Mouse (Mus musculus): ENCODE data around the gene Arhgef12. TPM values are rescaled to one million over a fixed set of nuclear protein-coding genes. Genes with fewer than 3 reads are reported as not detected.

Arhgef12 gene
- polyA plus RNA-seq, 1 experiment from 2014 or later: 13.0 TPM

- H3K27me3 ChIP-seq (ENCODE audit: insufficient read depth, low read length): no peaks in the 10 kb centered on the region
- ATAC-seq (ENCODE audit: low FRiP score, low TSS enrichment): no peak
- H3K4me1 ChIP-seq (ENCODE audit: insufficient read depth, low read length): peaks cover 38% of the 10 kb centered on the region
- no peak overlapping the region; the same call in 1 of the 2 replicates for H3K4me2 ChIP-seq (replicated peaks; ENCODE audit: low read depth, low read length)
- no peak overlapping the region for H3K4me3 ChIP-seq (ENCODE audit: low read length)
- WGBS: 76% methylated on average over 2 of the region's 2 CpGs
- H3K27ac ChIP-seq (ENCODE audit: low read length): 0 out of 2 replicates have a peak overlapping the region, but pooled peaks have one; percentile 52
- no peak overlapping the region for H3K9ac ChIP-seq (replicated peaks; ENCODE audit: low read length)
- no peaks in the 10 kb centered on the region for H3K36me3 ChIP-seq (ENCODE audit: insufficient read depth, low read length)
- no peaks in the 10 kb centered on the region for H3K9me3 ChIP-seq (ENCODE audit: low read length)
Observed at GRCm38 (mm10) chr9:43070153-43070552, 36.9 kb downstream of the Arhgef12 start.

GRCm38 (mm10) chr9:43067896-43068295 is 39.1 kb downstream of the Arhgef12 start:
- H3K27ac ChIP-seq (ENCODE audit: low read length): no peak overlapping the region
- no peaks in the 10 kb centered on the region for H3K9me3 ChIP-seq (ENCODE audit: low read length)
- ATAC-seq (ENCODE audit: low FRiP score, low TSS enrichment): no peak
- no peaks in the 10 kb centered on the region for H3K36me3 ChIP-seq (ENCODE audit: insufficient read depth, low read length)
- no peaks in the 10 kb centered on the region for H3K27me3 ChIP-seq (ENCODE audit: insufficient read depth, low read length)
- no peak overlapping the region for H3K4me3 ChIP-seq (ENCODE audit: low read length)
- H3K4me1 ChIP-seq (ENCODE audit: insufficient read depth, low read length): peaks cover 38% of the 10 kb centered on the region
- H3K4me2 ChIP-seq (replicated peaks; ENCODE audit: low read depth, low read length): no peak overlapping the region
- WGBS: 60% methylated on average over 3 of the region's 3 CpGs
- H3K9ac ChIP-seq (replicated peaks; ENCODE audit: low read length): no peak overlapping the region

GRCm38 (mm10) chr9:43065231-43065630 is 41.8 kb downstream of the Arhgef12 start:
- no peak for ATAC-seq (ENCODE audit: low FRiP score, low TSS enrichment)
- Histone ChIP-seq H3K4me2 (replicated peaks; ENCODE audit: low read depth, low read length) (no peak overlapping the region), H3K27ac (ENCODE audit: low read length) (no peak overlapping the region), H3K36me3 (ENCODE audit: insufficient read depth, low read length) (no peaks in the 10 kb centered on the region), H3K9ac (replicated peaks; ENCODE audit: low read length) (no peak overlapping the region), H3K9me3 (ENCODE audit: low read length) (no peaks in the 10 kb centered on the region), H3K4me1 (ENCODE audit: insufficient read depth, low read length) (peaks cover 22% of the 10 kb centered on the region), H3K27me3 (ENCODE audit: insufficient read depth, low read length) (no peaks in the 10 kb centered on the region), H3K4me3 (ENCODE audit: low read length) (no peak overlapping the region)
- 74% methylated on average over 4 of the region's 4 CpGs for WGBS

GRCm38 (mm10) chr9:43061545-43061944 is 45.5 kb downstream of the Arhgef12 start:
- 71% methylated on average over 1 of the region's 1 CpGs for WGBS
- no peaks in the 10 kb centered on the region for H3K9me3 ChIP-seq (ENCODE audit: low read length)
- no peaks in the 10 kb centered on the region for H3K36me3 ChIP-seq (ENCODE audit: insufficient read depth, low read length)
- no peak overlapping the region for H3K27ac ChIP-seq (ENCODE audit: low read length)
- no peaks in the 10 kb centered on the region for H3K27me3 ChIP-seq (ENCODE audit: insufficient read depth, low read length)
- H3K4me1 ChIP-seq (ENCODE audit: insufficient read depth, low read length): 0 out of 2 replicates have a peak, but pooled peaks cover 8% of the 10 kb centered on the region
- H3K4me3 ChIP-seq (ENCODE audit: low read length): no peak overlapping the region
- no peak for ATAC-seq (ENCODE audit: low FRiP score, low TSS enrichment)
- no peak overlapping the region for H3K9ac ChIP-seq (replicated peaks; ENCODE audit: low read length)
- H3K4me2 ChIP-seq (replicated peaks; ENCODE audit: low read depth, low read length): no peak overlapping the region

GRCm38 (mm10) chr9:43050391-43050790 is 56.6 kb downstream of the Arhgef12 start:
- Histone ChIP-seq H3K27ac (ENCODE audit: low read length) (no peak overlapping the region), H3K4me1 (ENCODE audit: insufficient read depth, low read length) (peaks cover 12% of the 10 kb centered on the region), H3K36me3 (ENCODE audit: insufficient read depth, low read length) (peaks cover 5% of the 10 kb centered on the region; the same call in 1 of the 2 replicates), H3K9ac (replicated peaks; ENCODE audit: low read length) (no peak overlapping the region), H3K4me2 (replicated peaks; ENCODE audit: low read depth, low read length) (no peak overlapping the region), H3K27me3 (ENCODE audit: insufficient read depth, low read length) (no peaks in the 10 kb centered on the region), H3K9me3 (ENCODE audit: low read length) (peaks cover 3% of the 10 kb centered on the region), H3K4me3 (ENCODE audit: low read length) (no peak overlapping the region)
- WGBS: 86% methylated on average over 2 of the region's 2 CpGs
- no peak for ATAC-seq (ENCODE audit: low FRiP score, low TSS enrichment)

- Histone ChIP-seq H3K9ac (replicated peaks; ENCODE audit: low read length) (no peak overlapping the region), H3K4me1 (ENCODE audit: insufficient read depth, low read length) (peaks cover 4% of the 10 kb centered on the region), H3K27me3 (ENCODE audit: insufficient read depth, low read length) (no peaks in the 10 kb centered on the region), H3K4me3 (ENCODE audit: low read length) (no peak overlapping the region), H3K9me3 (ENCODE audit: low read length) (no peaks in the 10 kb centered on the region), H3K27ac (ENCODE audit: low read length) (no peak overlapping the region), H3K36me3 (ENCODE audit: insufficient read depth, low read length) (peaks cover 13% of the 10 kb centered on the region; the same call in 1 of the 2 replicates), H3K4me2 (replicated peaks; ENCODE audit: low read depth, low read length) (no peak overlapping the region)
- no peak for ATAC-seq (ENCODE audit: low FRiP score, low TSS enrichment)
Observed at GRCm38 (mm10) chr9:43044481-43044880, 62.6 kb downstream of the Arhgef12 start.

GRCm38 (mm10) chr9:43038466-43038865 is 68.6 kb downstream of the Arhgef12 start:
- Histone ChIP-seq H3K4me2 (replicated peaks; ENCODE audit: low read depth, low read length) (no peak overlapping the region), H3K27ac (ENCODE audit: low read length) (no peak overlapping the region), H3K27me3 (ENCODE audit: insufficient read depth, low read length) (no peaks in the 10 kb centered on the region), H3K36me3 (ENCODE audit: insufficient read depth, low read length) (peaks cover 16% of the 10 kb centered on the region; the same call in 1 of the 2 replicates), H3K9me3 (ENCODE audit: low read length) (no peaks in the 10 kb centered on the region), H3K4me1 (ENCODE audit: insufficient read depth, low read length) (peaks cover 23% of the 10 kb centered on the region), H3K9ac (replicated peaks; ENCODE audit: low read length) (no peak overlapping the region), H3K4me3 (ENCODE audit: low read length) (no peak overlapping the region)
- ATAC-seq (ENCODE audit: low FRiP score, low TSS enrichment): no peak
- WGBS: 70% methylated on average over 8 of the region's 8 CpGs

- Histone ChIP-seq H3K4me2 (replicated peaks; ENCODE audit: low read depth, low read length) (no peak overlapping the region), H3K27ac (ENCODE audit: low read length) (0 out of 2 replicates have a peak overlapping the region, but pooled peaks have one; percentile 10), H3K9me3 (ENCODE audit: low read length) (no peaks in the 10 kb centered on the region), H3K9ac (replicated peaks; ENCODE audit: low read length) (no peak overlapping the region), H3K4me1 (ENCODE audit: insufficient read depth, low read length) (peaks cover 23% of the 10 kb centered on the region), H3K36me3 (ENCODE audit: insufficient read depth, low read length) (0 out of 2 replicates have a peak, but pooled peaks cover 5% of the 10 kb centered on the region), H3K27me3 (ENCODE audit: insufficient read depth, low read length) (no peaks in the 10 kb centered on the region), H3K4me3 (ENCODE audit: low read length) (no peak overlapping the region)
- no peak for ATAC-seq (ENCODE audit: low FRiP score, low TSS enrichment)
- 45% methylated on average over 4 of the region's 4 CpGs for WGBS
Observed at GRCm38 (mm10) chr9:43035208-43035607, 71.8 kb downstream of the Arhgef12 start.

- Histone ChIP-seq H3K4me2 (replicated peaks; ENCODE audit: low read depth, low read length) (no peak overlapping the region), H3K36me3 (ENCODE audit: insufficient read depth, low read length) (0 out of 2 replicates have a peak, but pooled peaks cover 2% of the 10 kb centered on the region), H3K4me1 (ENCODE audit: insufficient read depth, low read length) (peaks cover 23% of the 10 kb centered on the region), H3K27me3 (ENCODE audit: insufficient read depth, low read length) (no peaks in the 10 kb centered on the region), H3K4me3 (ENCODE audit: low read length) (no peak overlapping the region), H3K27ac (ENCODE audit: low read length) (no peak overlapping the region), H3K9ac (replicated peaks; ENCODE audit: low read length) (no peak overlapping the region), H3K9me3 (ENCODE audit: low read length) (no peaks in the 10 kb centered on the region)
- no peak; the same call in 1 of the 2 replicates for ATAC-seq (ENCODE audit: low FRiP score, low TSS enrichment)
Observed at GRCm38 (mm10) chr9:43034273-43034672, 72.8 kb downstream of the Arhgef12 start.

GRCm38 (mm10) chr9:43027757-43028156 is 79.3 kb downstream of the Arhgef12 start:
- Histone ChIP-seq H3K4me2 (replicated peaks; ENCODE audit: low read depth, low read length) (no peak overlapping the region), H3K9me3 (ENCODE audit: low read length) (no peaks in the 10 kb centered on the region), H3K36me3 (ENCODE audit: insufficient read depth, low read length) (peaks cover 11% of the 10 kb centered on the region), H3K4me3 (ENCODE audit: low read length) (no peak overlapping the region), H3K9ac (replicated peaks; ENCODE audit: low read length) (no peak overlapping the region), H3K27ac (ENCODE audit: low read length) (no peak overlapping the region), H3K27me3 (ENCODE audit: insufficient read depth, low read length) (no peaks in the 10 kb centered on the region), H3K4me1 (ENCODE audit: insufficient read depth, low read length) (no peaks in the 10 kb centered on the region)
- no peak for ATAC-seq (ENCODE audit: low FRiP score, low TSS enrichment)
- WGBS: 81% methylated on average over 5 of the region's 5 CpGs

Data from kidney, embryonic 16.5 days (tissue).